Mouse (Mus musculus) hindbrain, embryonic 11.5 days (tissue): Measurements from ENCODE around the gene Espl1. TPM values are rescaled to one million over a fixed set of nuclear protein-coding genes. Genes with fewer than 3 reads are reported as not detected.

Experiments
- ATAC-seq: fragments of 200-750 bp; cut with Nextera tagmentation; 2 replicates; pipeline ENCODE4 v1.8.0; 2017; ENCODE audit warnings: mild to moderate bottlenecking, moderate TSS enrichment, moderate library complexity; ENCODE audit not compliant: low FRiP score
- DNase-seq: peaks from one replicate; pipeline ENCODE4 v3.0.0-alpha.2; 2015; ENCODE audit warnings: low spot score
- H3K27ac ChIP-seq: fragments of 300-500 bp; sonication (generic); 2 replicates; pipeline ENCODE4 v1.5.1; 2014; ENCODE audit warnings: mild to moderate bottlenecking, low read depth, low read length
- H3K27me3 ChIP-seq: fragments of 300-500 bp; sonication (generic); 2 replicates; pipeline ENCODE4 v1.6.1; 2014; ENCODE audit warnings: mild to moderate bottlenecking, low read length, moderate library complexity, mixed read lengths; ENCODE audit not compliant: control insufficient read depth, insufficient read depth
- H3K36me3 ChIP-seq: fragments of 300-500 bp; sonication (generic); 2 replicates; pipeline ENCODE4 v1.6.1; 2014; ENCODE audit warnings: mild to moderate bottlenecking, low read length, moderate library complexity, mixed read lengths; ENCODE audit not compliant: control insufficient read depth, insufficient read depth
- H3K4me1 ChIP-seq: fragments of 300-500 bp; sonication (generic); replicated peaks from 2 replicates; pipeline ENCODE4 v1.6.1; 2014; ENCODE audit warnings: low read length, mixed read lengths; ENCODE audit not compliant: control insufficient read depth, insufficient read depth
- H3K4me2 ChIP-seq: fragments of 300-500 bp; sonication (generic); replicated peaks from 2 replicates; pipeline ENCODE4 v1.6.1; 2014; ENCODE audit warnings: mild to moderate bottlenecking, low read depth, low read length
- H3K4me3 ChIP-seq: fragments of 300-500 bp; sonication (generic); 2 replicates; pipeline ENCODE4 v1.5.1; 2014; ENCODE audit warnings: low read depth, low read length
- H3K9ac ChIP-seq: fragments of 300-500 bp; sonication (generic); 2 replicates; pipeline ENCODE4 v1.6.1; 2014; ENCODE audit warnings: low read depth, low read length
- H3K9me3 ChIP-seq: fragments of 300-500 bp; sonication (generic); 2 replicates; pipeline ENCODE4 v1.6.1; 2016; ENCODE audit warnings: low read length; ENCODE audit not compliant: control insufficient read depth
- WGBS: fragments of 180-500 bp; shearing (Covaris S2); extraction: QIAGEN DNeasy Blood & Tissue Kit; methylation state at CpG from one replicate; pipeline ENCODE4 v1.1.7; 2014; 5-methylcytosine and 5-hydroxymethylcytosine counted together
- polyA plus RNA-seq: library from polyadenylated mRNA; unstranded; fragments of >200 nt; fragmentation: Nextera tagmentation; extraction: Ambion mirVana; gene quantifications from 2 replicates; pipeline ENCODE4 v1.2.1, GENCODE M21; 2014

Espl1 gene
- polyA plus RNA-seq, 1 experiment from 2014 or later, result 21.8 TPM

- Histone ChIP-seq H3K4me2 (peak overlapping the region; percentile 93), H3K9me3 (no peaks in the 10 kb centered on the region), H3K4me1 (peaks cover 13% of the 10 kb centered on the region), H3K27me3 (peaks cover 24% of the 10 kb centered on the region), H3K27ac (peak overlapping the region; percentile 90), H3K9ac (peak overlapping the region; percentile 65), H3K36me3 (no peaks in the 10 kb centered on the region), H3K4me3 (peak overlapping the region; percentile 47)
- DNase-seq (peak; percentile 74), ATAC-seq (peak; percentile 66)
- WGBS, result under 1% methylated on average over 47 of the region's 49 CpGs
These were observed 59.2 kb downstream of the Espl1 start for GRCm38 (mm10) chr15:102355134-102355870.

- H3K9ac ChIP-seq, result peak overlapping the region; percentile 65
- H3K27me3 ChIP-seq, result peaks cover 24% of the 10 kb centered on the region
- H3K4me3 ChIP-seq, result peak overlapping the region; percentile 47
- WGBS, result under 1% methylated on average over 38 of the region's 38 CpGs
- peak overlapping the region; percentile 93 for H3K4me2 ChIP-seq
- DNase-seq, result peak; percentile 81
- peak; percentile 67 for ATAC-seq
- H3K27ac ChIP-seq, result peak overlapping the region; percentile 90
- H3K4me1 ChIP-seq, result peaks cover 13% of the 10 kb centered on the region
- H3K36me3 ChIP-seq, result no peaks in the 10 kb centered on the region
- H3K9me3 ChIP-seq, result no peaks in the 10 kb centered on the region
These were observed 59.9 kb downstream of the Espl1 start for GRCm38 (mm10) chr15:102355871-102356441.

- WGBS, result 19% methylated on average over 16 of the region's 16 CpGs
- no peak overlapping the region for H3K27ac ChIP-seq
- no peaks in the 10 kb centered on the region for H3K9me3 ChIP-seq
- no peak overlapping the region for H3K4me3 ChIP-seq
- H3K4me1 ChIP-seq, result peaks cover 11% of the 10 kb centered on the region
- peaks cover 24% of the 10 kb centered on the region for H3K27me3 ChIP-seq
- no peak overlapping the region for H3K9ac ChIP-seq
- ATAC-seq (no peak), DNase-seq (peak; percentile 45)
- H3K36me3 ChIP-seq, result no peaks in the 10 kb centered on the region
- peak overlapping the region; percentile 93 for H3K4me2 ChIP-seq
These were observed 60.6 kb downstream of the Espl1 start for GRCm38 (mm10) chr15:102356501-102357325.

- Histone ChIP-seq H3K4me2 (peak overlapping the region; percentile 18), H3K4me3 (0 out of 2 replicates have a peak overlapping the region, but pooled peaks have one; percentile 10), H3K4me1 (peaks cover 11% of the 10 kb centered on the region), H3K9ac (0 out of 2 replicates have a peak overlapping the region, but pooled peaks have one; percentile 19), H3K9me3 (no peaks in the 10 kb centered on the region), H3K27me3 (peaks cover 26% of the 10 kb centered on the region), H3K36me3 (no peaks in the 10 kb centered on the region), H3K27ac (no peak overlapping the region)
- DNase-seq, result peak; percentile 50
- no peak for ATAC-seq
- WGBS, result 5% methylated on average over 25 of the region's 25 CpGs
These were observed 62.1 kb downstream of the Espl1 start for GRCm38 (mm10) chr15:102358126-102358525.

- WGBS, result 16% methylated on average over 5 of the region's 5 CpGs
- peaks cover 26% of the 10 kb centered on the region for H3K27me3 ChIP-seq
- no peaks in the 10 kb centered on the region for H3K9me3 ChIP-seq
- H3K4me2 ChIP-seq, result peak overlapping the region; percentile 18; the same call in 1 of the 2 replicates
- peaks cover 11% of the 10 kb centered on the region for H3K4me1 ChIP-seq
- no peak overlapping the region for H3K27ac ChIP-seq
- H3K36me3 ChIP-seq, result no peaks in the 10 kb centered on the region
- H3K9ac ChIP-seq, result no peak overlapping the region
- no peak overlapping the region for H3K4me3 ChIP-seq
- DNase-seq (no peak), ATAC-seq (no peak)
These were observed 62.8 kb downstream of the Espl1 start for GRCm38 (mm10) chr15:102358834-102359233.

GRCm38 (mm10) chr15:102362648-102363047 is 66.6 kb downstream of the Espl1 start:
- no peak overlapping the region for H3K4me2 ChIP-seq
- H3K4me1 ChIP-seq, result peaks cover 14% of the 10 kb centered on the region
- ATAC-seq (no peak), DNase-seq (no peak)
- H3K27me3 ChIP-seq, result peaks cover 17% of the 10 kb centered on the region
- 15% methylated on average over 14 of the region's 14 CpGs for WGBS
- H3K9ac ChIP-seq, result no peak overlapping the region
- H3K36me3 ChIP-seq, result no peaks in the 10 kb centered on the region
- no peak overlapping the region for H3K27ac ChIP-seq
- H3K9me3 ChIP-seq, result no peaks in the 10 kb centered on the region
- no peak overlapping the region for H3K4me3 ChIP-seq

GRCm38 (mm10) chr15:102364678-102365077 is 68.6 kb downstream of the Espl1 start:
- ATAC-seq, result no peak
- Histone ChIP-seq H3K27me3 (peaks cover 5% of the 10 kb centered on the region; the same call in 1 of the 2 replicates), H3K4me3 (no peak overlapping the region), H3K9me3 (no peaks in the 10 kb centered on the region), H3K27ac (no peak overlapping the region), H3K9ac (no peak overlapping the region), H3K4me2 (no peak overlapping the region), H3K36me3 (no peaks in the 10 kb centered on the region), H3K4me1 (peaks cover 4% of the 10 kb centered on the region)
- no peak for DNase-seq
- whole genome bisulfite sequencing, result 94% methylated on average over 1 of the region's 1 CpGs

- no peak for DNase-seq
- H3K27ac ChIP-seq, result no peak overlapping the region
- H3K9me3 ChIP-seq, result no peaks in the 10 kb centered on the region
- peak overlapping the region; percentile 52 for H3K9ac ChIP-seq
- peaks cover 9% of the 10 kb centered on the region for H3K4me1 ChIP-seq
- H3K4me2 ChIP-seq, result peak overlapping the region; percentile 44
- peaks cover 2% of the 10 kb centered on the region; the same call in 1 of the 2 replicates for H3K27me3 ChIP-seq
- no peaks in the 10 kb centered on the region for H3K36me3 ChIP-seq
- H3K4me3 ChIP-seq, result peak overlapping the region; percentile 21
- 5% methylated on average over 7 of the region's 7 CpGs for WGBS
- no peak for ATAC-seq
These were observed 70.2 kb downstream of the Espl1 start for GRCm38 (mm10) chr15:102366238-102366637.
